Mouse (Mus musculus): ENCODE data around the gene Prss42.

The Prss42 gene

GRCm38 (mm10) chr9:110833021-110833420, 35.1 kb downstream of the Prss42 start:
- TF ChIP-seq GATA4 (IDR thresholded peaks at IDR 0.05; ENCODE audit: insufficient replicate concordance, low read length) = no peak

GRCm38 (mm10) chr9:110834411-110834810, 36.4 kb downstream of the Prss42 start, which contains the start of gene Prss45:
Gene Prss45, plus strand, starts transcription at chr9:110834588.
- TF ChIP-seq GATA4 (IDR thresholded peaks at IDR 0.05; ENCODE audit: insufficient replicate concordance, low read length) = no peak

- no peak for TF ChIP-seq GATA4 (IDR thresholded peaks at IDR 0.05; ENCODE audit: insufficient replicate concordance, low read length)
Observed at GRCm38 (mm10) chr9:110834961-110835360, 37.0 kb downstream of the Prss42 start.

- no peak for TF ChIP-seq GATA4 (IDR thresholded peaks at IDR 0.05; ENCODE audit: insufficient replicate concordance, low read length)
Observed at GRCm38 (mm10) chr9:110836112-110836511, 38.1 kb downstream of the Prss42 start.

- TF ChIP-seq GATA4 (IDR thresholded peaks at IDR 0.05; ENCODE audit: insufficient replicate concordance, low read length) = no peak
Observed at GRCm38 (mm10) chr9:110840905-110841304, 42.9 kb downstream of the Prss42 start.

GRCm38 (mm10) chr9:110841438-110841837, 43.5 kb downstream of the Prss42 start:
- no peak for TF ChIP-seq GATA4 (IDR thresholded peaks at IDR 0.05; ENCODE audit: insufficient replicate concordance, low read length)

GRCm38 (mm10) chr9:110844206-110844605, 46.2 kb downstream of the Prss42 start, which contains the start of gene Prss46:
Gene Prss46, plus strand, starts transcription at chr9:110844506.
- TF ChIP-seq GATA4 (IDR thresholded peaks at IDR 0.05; ENCODE audit: insufficient replicate concordance, low read length) = no peak

GRCm38 (mm10) chr9:110849162-110849561, 51.2 kb downstream of the Prss42 start:
- no peak for TF ChIP-seq GATA4 (IDR thresholded peaks at IDR 0.05; ENCODE audit: insufficient replicate concordance, low read length)
